Mouse (Mus musculus): ENCODE data around the gene Gm4201. TPM values are rescaled to one million over a fixed set of nuclear protein-coding genes. Genes with fewer than 3 reads are reported as not detected.
"Not testable (repeated sequence)": the region's sequence is repeated elsewhere in the genome, so short reads cannot be mapped to it uniquely, and the experiment has no call there.

Gm4201 gene
- not detected in 2 replicates for total RNA-seq (2021)
- long read RNA-seq: 0 reads

DNA sequence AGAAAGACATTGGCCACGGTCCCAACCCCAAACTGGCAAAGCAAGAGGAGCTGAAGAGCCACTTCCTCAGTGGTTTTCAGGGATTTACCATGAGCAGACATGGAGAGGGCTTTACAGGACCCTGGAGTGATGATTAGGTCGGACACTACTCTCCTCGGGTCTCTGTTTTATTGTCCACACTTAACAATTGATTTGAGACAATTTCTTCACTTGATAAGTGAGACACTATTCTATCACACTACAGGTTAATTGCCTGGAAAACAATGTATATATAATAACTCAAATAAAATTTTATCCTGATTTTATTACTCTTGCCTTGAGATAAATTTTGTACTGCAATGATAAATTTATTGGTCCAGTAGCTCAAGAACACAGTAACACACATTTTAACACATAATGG lies at the start of gene Gm4201:
TSS of gene Gm4201 (minus strand) at position 101 of the 400 bp plus-strand sequence.
- DNase-seq: not testable (repeated sequence)

DNA sequence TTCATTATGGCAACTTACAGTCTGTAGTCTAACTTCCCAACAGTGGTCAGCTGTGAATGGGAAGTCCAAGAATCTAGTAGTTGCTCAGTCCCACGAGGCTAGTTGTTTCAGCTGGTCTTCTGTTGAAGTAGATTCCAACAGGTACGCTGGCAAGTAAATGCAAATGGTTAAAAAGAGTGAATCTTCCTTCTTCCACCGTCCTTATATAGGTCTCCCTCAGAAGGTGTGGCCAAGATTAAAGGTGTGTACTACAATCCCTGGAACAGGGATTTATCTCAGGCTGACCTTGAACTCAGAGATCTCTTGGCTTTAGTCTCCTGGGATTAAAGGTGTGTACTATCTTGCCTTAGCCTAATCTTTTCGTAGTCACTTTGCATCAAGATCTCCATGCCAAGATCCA lies 22.9 kb upstream of the Gm4201 start, which contains the start of gene Gm4565:
TSS of gene Gm4565 (minus strand) at position 101 of the 400 bp plus-strand sequence.
- not testable (repeated sequence) for DNase-seq

DNA sequence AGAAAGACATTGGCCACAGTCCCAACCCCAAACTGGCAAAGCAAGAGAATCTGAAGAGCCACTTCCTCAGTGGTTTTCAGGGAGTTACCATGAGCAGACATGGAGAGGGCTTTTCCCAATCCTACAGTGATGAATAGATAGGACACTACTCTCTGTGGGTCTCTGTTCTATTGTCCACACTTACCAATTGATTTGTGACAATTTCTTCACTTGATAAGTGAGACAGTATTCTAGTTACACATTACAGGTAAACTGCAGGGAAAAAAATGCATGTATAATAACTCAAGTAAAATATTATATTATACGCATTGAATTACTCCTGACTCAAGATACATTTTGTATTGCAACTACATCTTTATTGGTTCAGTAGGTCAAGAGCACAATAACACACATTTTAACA lies 30.4 kb downstream of the Gm4201 start, which contains the start of gene Gm8677:
TSS of gene Gm8677 (minus strand) at position 101 of the 400 bp plus-strand sequence.
- not testable (repeated sequence) for DNase-seq

DNA sequence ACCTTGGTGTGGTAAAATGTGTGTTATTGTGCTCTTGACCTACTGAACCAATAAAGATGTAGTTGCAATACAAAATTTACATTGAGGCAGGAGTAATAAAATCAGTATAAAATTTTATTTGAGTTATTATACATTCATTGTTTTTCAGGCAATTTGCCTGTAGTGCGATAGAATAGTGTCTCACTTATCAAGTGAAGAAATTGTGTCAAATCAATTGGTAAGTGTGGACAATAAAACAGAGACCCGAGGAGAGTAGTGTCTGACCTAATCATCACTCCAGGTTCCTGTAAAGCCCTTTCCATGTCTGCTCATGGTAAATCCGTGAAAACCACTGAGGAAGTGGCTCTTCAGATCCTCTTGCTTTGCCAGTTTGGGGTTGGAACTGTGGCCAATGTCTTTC lies 42.5 kb downstream of the Gm4201 start, which contains the start of gene Vmn1r152:
TSS of gene Vmn1r152 (plus strand) at position 301 of the 400 bp plus-strand sequence.
- not testable (repeated sequence) for DNase-seq

Other genes starting within 250 kb of the Gm4201 start
- not detected in 2 replicates for gene Gm4187, start 235.6 kb downstream of the Gm4201 start, total RNA-seq (2021)
- not detected in 2 replicates for gene Gm8660, start 194.3 kb downstream of the Gm4201 start, total RNA-seq (2021)
- not detected in 2 replicates for gene Vmn1r148, start 151.8 kb downstream of the Gm4201 start, total RNA-seq (2021)
- not detected in 2 replicates for gene Vmn1r149, start 127.1 kb downstream of the Gm4201 start, total RNA-seq (2021)
- gene Gm10665, start 101.3 kb downstream of the Gm4201 start, total RNA-seq (2021): not detected in 2 replicates
- not detected in 2 replicates for gene Vmn1r151, start 65.7 kb downstream of the Gm4201 start, total RNA-seq (2021)
- gene Vmn1r152, start 42.4 kb downstream of the Gm4201 start, total RNA-seq (2021): not detected in 2 replicates
- not detected in 2 replicates for gene Gm8677, start 30.5 kb downstream of the Gm4201 start, total RNA-seq (2021)
- gene Gm4565, start 22.8 kb upstream of the Gm4201 start, total RNA-seq (2021): not detected in 2 replicates
- not detected in 2 replicates for gene Vmn1r155, start 92.7 kb upstream of the Gm4201 start, total RNA-seq (2021)
- gene Gm8693, start 127.0 kb upstream of the Gm4201 start, total RNA-seq (2021): not detected in 2 replicates
- not detected in 2 replicates for gene Gm4567, start 154.4 kb upstream of the Gm4201 start, total RNA-seq (2021)
- gene Vmn1r157, start 196.4 kb upstream of the Gm4201 start, total RNA-seq (2021): not detected in 2 replicates
- not detected in 2 replicates for gene Vmn1r158, start 225.4 kb upstream of the Gm4201 start, total RNA-seq (2021)

All from adrenal gland, postnatal 25 days (tissue).